Mouse (Mus musculus): ENCODE results near the gene Ano2. TPM values are rescaled to one million over a fixed set of nuclear protein-coding genes. Genes with fewer than 3 reads are reported as not detected.

The Ano2 gene
- 3.5 TPM for polyA plus RNA-seq (2015; fragmentation: Illumina TruSeq; extraction: RNeasy Lipid Tissue Mini Kit (QIAGEN cat#74804); ENCODE audit: low read depth, low replicate concordance)

DNA sequence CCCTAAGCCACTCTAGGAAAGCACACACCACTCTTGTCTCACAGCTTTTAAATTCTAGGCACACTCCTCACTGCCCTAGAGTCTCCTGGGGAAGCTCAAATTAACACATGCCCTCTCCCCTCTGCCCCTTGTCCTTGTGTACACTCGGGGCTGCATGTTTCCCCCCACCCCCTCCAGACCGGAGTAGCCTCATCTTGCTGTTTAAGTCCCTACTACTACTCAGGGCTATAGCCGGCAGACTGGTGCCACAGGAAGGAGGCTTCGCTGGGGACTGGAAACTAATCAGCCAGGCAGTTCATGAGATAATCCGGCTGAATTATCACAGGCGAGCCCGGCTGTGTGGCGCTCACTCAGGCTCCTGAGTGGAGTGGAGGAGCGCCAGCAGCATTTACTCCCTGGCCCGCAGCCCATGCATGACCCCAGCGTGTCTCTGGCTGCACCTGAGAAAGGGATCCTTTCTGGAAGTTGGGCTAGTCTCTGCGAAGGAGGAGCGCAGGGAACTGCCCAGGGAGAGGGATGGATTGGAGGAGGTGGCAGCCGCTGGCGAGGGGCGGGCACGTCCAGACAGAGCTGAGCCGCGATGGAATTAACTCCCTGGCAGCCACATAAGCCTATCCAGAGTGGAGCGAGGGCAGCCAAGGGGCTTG is at the start of gene Ano2:
Ano2 (plus strand) TSS at position 363 of the 647 bp plus-strand sequence.

Other genes starting within 250 kb of the Ano2 start
- 138 TPM for gene Cd9, start 195.6 kb upstream of the Ano2 start, polyA plus RNA-seq (2015; fragmentation: Illumina TruSeq; extraction: RNeasy Lipid Tissue Mini Kit (QIAGEN cat#74804); ENCODE audit: low read depth, low replicate concordance)
- gene Vwf, start 143.6 kb upstream of the Ano2 start, polyA plus RNA-seq (2015; fragmentation: Illumina TruSeq; extraction: RNeasy Lipid Tissue Mini Kit (QIAGEN cat#74804); ENCODE audit: low read depth, low replicate concordance) = 11.0 TPM

All from brain, adult 10 weeks (tissue).